In the genomic region with DNA sequence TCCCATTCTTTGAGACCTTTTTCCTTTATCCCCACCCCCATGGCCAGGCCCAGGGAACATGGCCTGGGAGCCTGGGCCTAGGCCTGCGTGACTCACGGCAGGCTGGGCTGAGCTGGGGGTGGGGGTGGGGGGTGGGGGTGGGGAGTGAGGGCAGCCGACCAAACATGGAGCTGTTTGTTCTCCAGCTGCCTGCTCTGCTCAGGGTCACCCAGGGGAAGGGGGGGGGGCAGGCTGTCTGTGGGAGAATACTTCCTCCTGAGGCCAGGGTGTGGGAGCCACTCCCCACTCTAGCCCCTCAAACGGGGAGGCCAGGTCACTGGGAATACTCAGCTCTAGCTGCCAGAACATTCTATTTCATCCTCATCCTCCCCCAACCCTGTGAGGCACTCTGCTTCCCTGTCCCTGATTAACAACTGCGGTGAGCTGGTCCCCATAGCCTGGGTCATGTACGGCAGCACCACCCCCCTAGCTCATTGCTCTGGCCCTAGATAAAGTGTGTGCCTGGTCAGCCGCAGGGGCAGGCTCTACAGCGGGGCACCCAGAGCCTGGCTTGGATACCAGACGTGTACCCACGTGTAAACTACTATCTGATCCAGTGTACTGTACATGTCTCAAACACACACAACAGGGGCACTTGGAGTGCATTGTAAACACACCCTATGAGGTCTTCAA, we compare ENCODE assay signal across 8 mouse cellular contexts. TPM values are rescaled to one million over a fixed set of nuclear protein-coding genes. Genes with fewer than 3 reads are reported as not detected.
DNase-seq lines count a peak whose midpoint lies in the region; ATAC-seq and TF ChIP-seq lines count a peak whose summit lies in the region.

No protein-coding gene starts in this region.

- peaks cover 44% of the 10 kb centered on the region for H3K4me1 ChIP-seq in forebrain, embryonic 14.5 days (ENCODE audit: control insufficient read depth, insufficient read depth, low read length)
- peaks cover 36% of the 10 kb centered on the region for H3K4me1 ChIP-seq in limb, embryonic 11.5 days (ENCODE audit: control insufficient read depth, insufficient read depth, low read length)
- H3K4me1 ChIP-seq in olfactory bulb, adult 2 months (ENCODE audit: control insufficient read depth, insufficient read depth, low read length), result peaks cover 80% of the 10 kb centered on the region

- no peak for DNase-seq in layer of hippocampus, adult 2 months (ENCODE audit: low spot score in 2 of 2)
- no peak for DNase-seq in layer of hippocampus, postnatal 36 days
- DNase-seq in forebrain, embryonic 14.5 days (ENCODE audit: low spot score), result no peak
- DNase-seq in limb, embryonic 11.5 days (ENCODE audit: low spot score), result no peak
- DNase-seq in layer of hippocampus, adult 8-10 months (ENCODE audit: low spot score in 2 of 2), result no peak
- DNase-seq in cerebellum, adult 9-10 months, result no peak
- DNase-seq in gastrocnemius, adult 18-20 months (ENCODE audit: low spot score), result no peak

- no peak overlapping the region; the same call in 1 of the 2 replicates for H3K4me3 ChIP-seq in layer of hippocampus, adult 2 months
- H3K4me3 ChIP-seq in forebrain, embryonic 14.5 days (ENCODE audit: low read depth, low read length), result no peak overlapping the region
- H3K4me3 ChIP-seq in limb, embryonic 11.5 days (ENCODE audit: low read depth, low read length), result no peak overlapping the region
- H3K4me3 ChIP-seq in olfactory bulb, adult 2 months (ENCODE audit: insufficient read depth, low read depth, low read length), result no peak overlapping the region

- no peak for TF ChIP-seq CTCF in layer of hippocampus, adult 2 months (conservative IDR thresholded peaks at IDR 0.05)
- no peak for TF ChIP-seq CTCF in olfactory bulb, adult 2 months (IDR thresholded peaks at IDR 0.05; ENCODE audit: insufficient read depth, low read depth, low read length)

- H3K9me3 ChIP-seq in forebrain, embryonic 14.5 days (replicated peaks; ENCODE audit: control insufficient read depth, low read length), result no peaks in the 10 kb centered on the region
- no peaks in the 10 kb centered on the region for H3K9me3 ChIP-seq in limb, embryonic 11.5 days (ENCODE audit: control insufficient read depth, low read length)

- ATAC-seq in forebrain, embryonic 14.5 days, result peak; percentile 8; the same call in 1 of the 2 replicates
- 0 out of 2 replicates have a peak, but pooled peaks have one; percentile 26 for ATAC-seq in limb, embryonic 11.5 days (ENCODE audit: insufficient number of reproducible peaks, low FRiP score, low TSS enrichment, low read depth)

- peaks cover 51% of the 10 kb centered on the region for H3K27me3 ChIP-seq in forebrain, embryonic 14.5 days (replicated peaks; ENCODE audit: control insufficient read depth, insufficient read depth, low read length)
- H3K27me3 ChIP-seq in limb, embryonic 11.5 days (ENCODE audit: control insufficient read depth, insufficient read depth, low read length), result no peaks in the 10 kb centered on the region

- H3K4me2 ChIP-seq in forebrain, embryonic 14.5 days (ENCODE audit: low read length), result no peak overlapping the region
- H3K4me2 ChIP-seq in limb, embryonic 11.5 days (ENCODE audit: low read depth, severe bottlenecking), result 0 out of 2 replicates have a peak overlapping the region, but pooled peaks have one; percentile 1

- WGBS in forebrain, embryonic 14.5 days, result 1% methylated on average over 10 of the region's 10 CpGs
- WGBS in limb, embryonic 11.5 days, result 9% methylated on average over 10 of the region's 10 CpGs
- 10% methylated on average over 10 of the region's 10 CpGs for WGBS in olfactory bulb, adult 2 months

- no peak overlapping the region for H3K9ac ChIP-seq in forebrain, embryonic 14.5 days (ENCODE audit: low read length)
- no peak overlapping the region for H3K9ac ChIP-seq in limb, embryonic 11.5 days (ENCODE audit: low read length)

- H3K27ac ChIP-seq in layer of hippocampus, adult 2 months, result peak overlapping the region; percentile 78; the same call in 1 of the 2 replicates
- H3K27ac ChIP-seq in forebrain, embryonic 14.5 days (ENCODE audit: low read depth, low read length), result peak overlapping the region; percentile 63; the same call in 1 of the 2 replicates
- H3K27ac ChIP-seq in limb, embryonic 11.5 days (replicated peaks; ENCODE audit: low read depth, low read length), result 0 out of 2 replicates have a peak overlapping the region, but pooled peaks have one; percentile 45
- peak overlapping the region; percentile 76 for H3K27ac ChIP-seq in olfactory bulb, adult 2 months (ENCODE audit: insufficient read depth, low read depth, low read length)

- no peaks in the 10 kb centered on the region for H3K36me3 ChIP-seq in forebrain, embryonic 14.5 days (ENCODE audit: control insufficient read depth, insufficient read depth, low read length)
- no peaks in the 10 kb centered on the region for H3K36me3 ChIP-seq in limb, embryonic 11.5 days (ENCODE audit: control insufficient read depth, insufficient read depth, low read length)

- no peak for TF ChIP-seq POLR2A in olfactory bulb, adult 2 months (IDR thresholded peaks at IDR 0.05; ENCODE audit: insufficient read depth, low read depth, low read length)

RNA-seq across cellular contexts. Expression of a gene that starts 28.2 kb away (rescaled TPM):
- 100 to 1,000 TPM; 121 to 142 TPM for total RNA-seq in layer of hippocampus, adult 2 months (2021)
- total RNA-seq in layer of hippocampus, postnatal 36 days (2021), result 100 to 1,000 TPM; 107 to 127 TPM
- polyA plus RNA-seq in forebrain, embryonic 14.5 days (2014; fragmentation: Nextera tagmentation; extraction: Ambion mirVana), result 5.5 and 11.0 TPM in 2 replicates
- 5.5 TPM in 2 replicates for polyA plus RNA-seq in limb, embryonic 11.5 days (2014; fragmentation: Nextera tagmentation; extraction: Ambion mirVana)
- not detected in 2 replicates for polyA plus RNA-seq in olfactory bulb, adult 2 months (2012; ENCODE audit: insufficient read depth, insufficient read length, low replicate concordance, missing spikeins)
- total RNA-seq in layer of hippocampus, adult 8-10 months (2022), result 100 to 1,000 TPM in 2 of 4 experiments, 10 to 100 TPM in 2; 92.8 to 120 (median 105) TPM
- 1 to 10 TPM in 1 of 2 experiments, under 1 TPM in 1; 0.81 to 1.1 TPM for total RNA-seq in gastrocnemius, adult 18-20 months (2021)

RNA-seq across cellular contexts. Expression of a gene that starts 36.3 kb away (rescaled TPM):
- total RNA-seq in layer of hippocampus, adult 2 months (2021), result not detected
- total RNA-seq in layer of hippocampus, postnatal 36 days (2021), result not detected
- polyA plus RNA-seq in forebrain, embryonic 14.5 days (2014; fragmentation: Nextera tagmentation; extraction: Ambion mirVana), result 0.48 and 1.1 TPM in 2 replicates
- polyA plus RNA-seq in limb, embryonic 11.5 days (2014; fragmentation: Nextera tagmentation; extraction: Ambion mirVana), result 0.41 and 0.63 TPM in 2 replicates
- polyA plus RNA-seq in olfactory bulb, adult 2 months (2012; ENCODE audit: insufficient read depth, insufficient read length, low replicate concordance, missing spikeins), result not detected in 2 replicates
- total RNA-seq in layer of hippocampus, adult 8-10 months (2022), result under 1 TPM in 1 of 4 experiments, not detected in 3; 0.47 TPM
- total RNA-seq in gastrocnemius, adult 18-20 months (2021), result under 1 TPM; 0.30 to 0.31 TPM

RNA-seq across cellular contexts. Expression of a gene that starts 39.3 kb away (rescaled TPM):
- total RNA-seq in layer of hippocampus, adult 2 months (2021), result under 1 TPM in 1 of 2 experiments, not detected in 1; 0.82 TPM
- under 1 TPM in 1 of 2 experiments, not detected in 1; 0.96 TPM for total RNA-seq in layer of hippocampus, postnatal 36 days (2021)
- 0.25 TPM in 1 of 2 replicates, not detected in the other for polyA plus RNA-seq in forebrain, embryonic 14.5 days (2014; fragmentation: Nextera tagmentation; extraction: Ambion mirVana)
- polyA plus RNA-seq in limb, embryonic 11.5 days (2014; fragmentation: Nextera tagmentation; extraction: Ambion mirVana), result not detected in 2 replicates
- not detected in 2 replicates for polyA plus RNA-seq in olfactory bulb, adult 2 months (2012; ENCODE audit: insufficient read depth, insufficient read length, low replicate concordance, missing spikeins)
- total RNA-seq in layer of hippocampus, adult 8-10 months (2022), result 1 to 10 TPM in 1 of 4 experiments, under 1 TPM in 3; 0.31 to 1.0 (median 0.59) TPM
- 1 to 10 TPM; 4.7 to 5.8 TPM for total RNA-seq in gastrocnemius, adult 18-20 months (2021)

RNA-seq across cellular contexts. Expression of a gene that starts 49.1 kb away (rescaled TPM):
- total RNA-seq in layer of hippocampus, adult 2 months (2021), result 1 to 10 TPM; 1.8 to 2.0 TPM
- total RNA-seq in layer of hippocampus, postnatal 36 days (2021), result 1 to 10 TPM; 1.2 to 2.8 TPM
- polyA plus RNA-seq in forebrain, embryonic 14.5 days (2014; fragmentation: Nextera tagmentation; extraction: Ambion mirVana), result 1.2 and 1.4 TPM in 2 replicates
- polyA plus RNA-seq in limb, embryonic 11.5 days (2014; fragmentation: Nextera tagmentation; extraction: Ambion mirVana), result not detected in 2 replicates
- not detected in 2 replicates for polyA plus RNA-seq in olfactory bulb, adult 2 months (2012; ENCODE audit: insufficient read depth, insufficient read length, low replicate concordance, missing spikeins)
- 1 to 10 TPM in 3 of 4 experiments, under 1 TPM in 1; 0.96 to 1.8 (median 1.2) TPM for total RNA-seq in layer of hippocampus, adult 8-10 months (2022)
- not detected for total RNA-seq in gastrocnemius, adult 18-20 months (2021)

RNA-seq across cellular contexts. Expression of a gene that starts 60.0 kb away (rescaled TPM):
- not detected for total RNA-seq in layer of hippocampus, adult 2 months (2021)
- under 1 TPM in 1 of 2 experiments, not detected in 1; 0.56 TPM for total RNA-seq in layer of hippocampus, postnatal 36 days (2021)
- polyA plus RNA-seq in forebrain, embryonic 14.5 days (2014; fragmentation: Nextera tagmentation; extraction: Ambion mirVana), result not detected in 2 replicates
- polyA plus RNA-seq in limb, embryonic 11.5 days (2014; fragmentation: Nextera tagmentation; extraction: Ambion mirVana), result not detected in 2 replicates
- polyA plus RNA-seq in olfactory bulb, adult 2 months (2012; ENCODE audit: insufficient read depth, insufficient read length, low replicate concordance, missing spikeins), result not detected in 2 replicates
- not detected for total RNA-seq in layer of hippocampus, adult 8-10 months (2022)
- 1 to 10 TPM; 2.0 to 3.4 TPM for total RNA-seq in gastrocnemius, adult 18-20 months (2021)

Comparison
In these comparisons a context has a peak if more than half of its experiments do, and no peak if none do; other contexts are left out.
1. RNA of a gene that starts 28.2 kb away (total RNA-seq): 121 to 142 TPM in layer of hippocampus, adult 2 months, 107 to 127 TPM in layer of hippocampus, postnatal 36 days and 92.8 to 120 TPM in layer of hippocampus, adult 8-10 months; 0.81 to 1.1 TPM in gastrocnemius, adult 18-20 months; every median in the first group is over 10 times any median in the second.
2. Peak in every context shown above with its lines, with median percentiles within 50 percentile points of each other: H3K27ac ChIP-seq.